Mouse (Mus musculus): ENCODE data around the gene Dohh.

- TF ChIP-seq POLR2A (IDR thresholded peaks at IDR 0.05; ENCODE audit: borderline replicate concordance, extremely low read depth, low read depth, low read length) (no peak), CTCF (IDR thresholded peaks at IDR 0.05; ENCODE audit: insufficient read depth, low read length) (no peak)
Measured at GRCm38 (mm10) chr10:81430141-81430830, 46.1 kb downstream of the Dohh start.

All from lung, adult 2 months (tissue).